Mouse (Mus musculus): ENCODE results near the gene Hs3st2.

DNA sequence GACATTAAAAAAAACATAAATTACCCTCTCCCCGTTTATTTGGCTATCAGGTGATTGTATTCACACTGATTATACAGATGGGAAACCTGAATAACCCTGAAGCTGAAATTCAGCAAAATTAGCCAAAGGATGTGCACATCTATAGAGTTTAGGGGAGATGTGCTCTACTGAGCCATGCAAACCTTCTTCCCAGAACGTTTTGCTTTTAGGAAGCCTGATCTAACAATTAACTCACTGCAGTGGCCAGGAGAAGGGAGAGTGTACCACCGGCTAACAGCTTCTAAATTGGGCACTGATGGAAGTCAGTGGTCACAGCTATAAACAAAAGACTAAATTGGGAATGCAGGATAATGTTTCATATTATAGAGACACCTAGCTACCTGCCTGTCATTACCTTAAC, 66.4 kb downstream of the Hs3st2 start:
- TF ChIP-seq CTCF (IDR thresholded peaks at IDR 0.05; ENCODE audit: control insufficient read depth, insufficient read depth, low read length) (no peak), POLR2A (IDR thresholded peaks at IDR 0.05; ENCODE audit: borderline replicate concordance, control insufficient read depth, low read depth, low read length) (no peak)

Data from bone marrow, adult 2 months (tissue).